Mouse (Mus musculus): ENCODE results near the gene Nmb. TPM values are rescaled to one million over a fixed set of nuclear protein-coding genes. Genes with fewer than 3 reads are reported as not detected.

Nmb gene
- polyA plus RNA-seq, 1 experiment, result 2.1 TPM

GRCm38 (mm10) chr7:80875727-80876126 is 29.1 kb downstream of the Nmb start:
- no peak for TF ChIP-seq GATA1 (IDR thresholded peaks at IDR 0.05; ENCODE audit: low read length)

DNA sequence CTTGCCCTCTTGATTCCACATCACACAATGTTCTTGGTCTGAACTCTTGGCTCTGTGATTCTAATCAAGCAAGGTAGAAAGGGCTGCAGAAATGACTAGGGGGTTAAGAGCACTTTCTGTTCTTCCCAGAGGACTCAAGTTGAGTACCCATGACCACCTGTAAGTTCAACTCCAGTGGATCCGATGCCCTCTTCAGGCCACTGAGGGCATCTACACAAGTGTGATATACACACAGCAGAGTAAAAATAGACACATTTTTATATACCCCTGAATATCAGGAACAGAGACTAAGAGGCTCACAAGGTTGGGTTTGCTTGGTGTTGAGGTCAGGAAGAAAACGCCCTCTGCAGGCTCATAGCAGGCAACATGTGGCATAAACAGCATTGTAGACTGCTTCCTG is 31.2 kb downstream of the Nmb start:
- no peak for TF ChIP-seq GATA1 (IDR thresholded peaks at IDR 0.05; ENCODE audit: low read length)

DNA sequence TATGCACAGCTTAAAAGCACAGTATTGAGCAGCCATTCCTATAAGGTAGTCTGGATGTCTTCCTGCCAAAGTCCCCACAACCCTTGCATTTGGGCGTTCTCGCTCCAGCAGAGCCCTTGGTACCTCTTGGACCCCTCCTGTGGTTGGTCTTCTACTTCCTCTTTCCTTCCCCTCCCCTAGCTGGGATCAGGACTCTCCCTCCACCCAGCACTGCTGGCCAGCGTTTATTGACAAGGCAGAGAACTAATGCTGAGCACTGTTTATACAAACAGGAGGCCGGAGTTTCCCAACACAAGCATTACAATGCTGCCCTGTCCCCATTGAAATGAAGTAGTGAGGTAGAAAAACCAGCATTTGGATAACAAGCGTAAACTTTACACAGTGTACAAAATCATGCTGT is 31.8 kb downstream of the Nmb start:
- no peak for TF ChIP-seq GATA1 (IDR thresholded peaks at IDR 0.05; ENCODE audit: low read length)

- no peak for TF ChIP-seq GATA1 (IDR thresholded peaks at IDR 0.05; ENCODE audit: low read length)
Measured at GRCm38 (mm10) chr7:80868686-80869085, 36.2 kb downstream of the Nmb start.

DNA sequence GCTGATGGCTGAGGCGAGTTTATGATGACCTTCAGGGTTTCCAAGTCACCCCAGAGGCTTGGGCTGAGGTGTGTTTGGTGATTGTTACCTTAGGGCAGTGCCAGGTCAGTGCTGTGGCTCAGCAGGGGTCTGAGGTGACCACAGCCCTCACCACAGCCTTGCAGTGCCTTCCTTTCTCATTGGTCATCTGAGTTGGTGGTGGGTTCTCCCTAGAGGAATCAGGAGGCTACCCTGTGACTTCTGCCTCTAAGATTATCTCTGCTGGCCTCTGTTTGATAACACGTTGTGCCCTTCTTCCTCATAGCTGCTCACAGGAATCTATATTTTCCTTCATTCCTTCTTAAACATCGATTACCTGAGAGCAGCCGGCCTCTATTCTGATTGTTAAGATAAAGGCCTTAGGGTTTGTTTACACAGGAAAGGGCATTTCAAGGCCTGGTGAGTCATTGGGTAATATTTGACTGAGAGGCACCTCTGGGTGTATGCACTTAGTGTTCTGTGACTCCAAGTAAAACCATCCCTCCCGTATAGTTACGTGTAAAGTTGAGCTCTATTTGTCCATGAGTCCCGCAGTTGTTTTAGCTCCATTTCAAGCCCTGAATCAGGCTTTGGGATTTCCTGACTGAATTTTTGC is 38.2 kb downstream of the Nmb start:
- no peak for TF ChIP-seq GATA1 (IDR thresholded peaks at IDR 0.05; ENCODE audit: low read length)

GRCm38 (mm10) chr7:80865521-80865920 is 39.4 kb downstream of the Nmb start:
- no peak for TF ChIP-seq GATA1 (IDR thresholded peaks at IDR 0.05; ENCODE audit: low read length)

DNA sequence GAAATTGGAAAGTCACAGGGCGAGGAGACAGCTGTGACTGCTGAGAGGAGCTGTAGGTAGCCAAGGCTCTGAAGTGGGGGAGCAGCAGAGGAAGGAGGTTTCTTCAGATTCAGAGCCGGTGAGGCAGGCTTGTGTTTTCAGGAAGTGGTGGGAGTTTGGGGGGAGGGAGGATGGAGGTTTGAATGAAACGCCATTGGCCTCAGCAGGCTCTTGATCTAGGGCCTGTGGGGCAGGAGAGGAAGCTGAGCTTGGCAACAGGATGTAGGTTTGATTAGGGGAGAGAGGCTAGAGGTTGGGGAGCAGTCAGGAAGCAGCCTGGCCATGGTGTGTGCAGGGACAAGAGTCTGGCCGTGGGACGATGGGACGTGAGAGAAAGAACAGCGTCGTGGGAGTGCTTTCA is 40.0 kb downstream of the Nmb start:
- no peak for TF ChIP-seq GATA1 (IDR thresholded peaks at IDR 0.05; ENCODE audit: low read length)

DNA sequence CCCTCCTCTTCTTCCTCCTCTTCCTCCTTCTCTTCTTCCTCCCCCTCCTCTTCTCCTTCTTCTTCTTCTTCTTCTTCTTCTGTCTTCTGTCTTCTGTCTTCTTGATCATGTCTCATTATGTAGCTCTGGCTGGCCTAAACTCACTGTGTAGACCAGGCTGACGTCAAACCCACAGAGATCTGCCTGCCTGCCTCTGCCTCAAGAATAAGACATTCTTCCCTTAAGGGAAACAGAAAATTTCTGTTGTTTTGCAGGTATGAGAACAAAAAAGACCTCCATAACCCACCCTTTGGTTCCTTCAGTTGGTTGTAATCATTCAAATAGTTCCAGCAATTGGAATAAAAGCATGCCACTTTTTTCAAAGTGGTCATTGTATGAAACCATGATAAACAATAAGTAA is 40.7 kb downstream of the Nmb start:
- TF ChIP-seq GATA1 (IDR thresholded peaks at IDR 0.05; ENCODE audit: low read length), result no peak

DNA sequence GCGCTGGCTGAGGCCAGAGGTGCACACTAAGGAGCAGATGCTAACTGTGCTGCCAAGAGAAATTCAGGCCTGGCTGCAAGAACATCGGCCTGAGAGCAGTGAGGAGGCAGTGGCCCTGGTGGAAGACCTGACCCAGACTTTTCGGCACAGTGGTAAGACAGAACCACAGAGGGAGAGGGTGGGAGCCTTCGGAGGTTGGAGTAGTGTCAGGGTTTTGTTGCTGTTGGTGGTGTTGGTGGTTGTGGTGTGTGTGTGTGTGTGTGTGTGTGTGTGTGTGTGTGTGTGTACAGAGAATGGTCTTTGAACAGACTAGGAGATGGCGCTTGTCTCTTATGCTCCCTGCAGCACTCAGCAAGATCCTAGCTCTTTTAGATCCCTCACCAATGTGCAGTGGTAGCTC is 41.4 kb downstream of the Nmb start:
- no peak for TF ChIP-seq GATA1 (IDR thresholded peaks at IDR 0.05; ENCODE audit: low read length)

GRCm38 (mm10) chr7:80862475-80862874 is 42.4 kb downstream of the Nmb start:
- TF ChIP-seq GATA1 (IDR thresholded peaks at IDR 0.05; ENCODE audit: low read length), result no peak

DNA sequence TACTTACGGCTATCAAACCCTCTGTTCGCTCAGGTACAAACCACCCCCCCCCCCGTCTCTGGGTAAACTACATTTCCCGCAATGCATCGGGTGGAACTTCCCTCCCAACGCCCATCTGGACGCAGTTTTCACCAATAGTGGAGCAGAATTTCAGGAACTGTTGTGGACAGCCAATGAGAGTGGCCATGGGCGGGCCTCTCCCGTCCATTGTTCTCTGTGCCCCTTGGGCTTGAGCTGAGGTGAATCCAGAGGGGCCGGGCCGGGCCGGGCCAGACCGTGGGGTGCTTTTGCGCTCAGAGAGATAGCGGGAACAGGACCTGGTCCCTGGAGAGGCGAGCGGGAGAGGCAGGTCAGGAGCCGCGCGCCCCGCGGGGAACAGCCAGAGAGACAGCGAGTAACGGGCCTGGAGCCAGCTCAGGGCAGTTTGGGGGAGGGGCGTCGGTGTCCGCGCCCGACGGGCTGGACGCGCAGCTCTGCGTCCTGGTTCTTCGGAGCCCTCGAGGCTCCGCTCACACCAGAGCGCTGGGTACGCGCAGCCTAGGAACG is 44.1 kb downstream of the Nmb start, which contains the start of gene Zscan2:
Gene Zscan2 (plus strand): TSS at position 192 of the 546 bp plus-strand sequence.
- no peak for TF ChIP-seq GATA1 (IDR thresholded peaks at IDR 0.05; ENCODE audit: low read length)

DNA sequence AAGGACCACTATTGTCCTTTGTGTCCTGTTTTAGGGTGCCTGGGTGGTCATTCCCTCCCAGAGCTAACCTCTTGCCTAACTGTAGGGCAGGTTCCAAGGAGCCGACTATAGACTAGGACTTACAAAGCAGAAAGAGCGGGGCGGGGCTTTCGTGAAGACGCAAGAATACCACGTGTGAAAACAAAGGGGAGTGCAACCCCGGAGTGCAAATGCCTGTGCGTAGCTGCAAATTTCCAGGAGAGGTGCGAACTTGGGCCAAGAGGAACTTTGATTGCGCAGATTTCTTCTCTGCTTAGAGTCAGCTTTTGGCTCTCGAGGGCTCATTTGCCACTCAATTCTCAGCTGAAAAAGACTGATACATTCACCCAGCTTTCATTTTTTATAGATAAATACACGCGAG is 44.6 kb downstream of the Nmb start:
- TF ChIP-seq GATA1 (IDR thresholded peaks at IDR 0.05; ENCODE audit: low read length), result no peak

- TF ChIP-seq GATA1 (IDR thresholded peaks at IDR 0.05; ENCODE audit: low read length), result no peak
Measured at GRCm38 (mm10) chr7:80857181-80857580, 47.7 kb downstream of the Nmb start.

DNA sequence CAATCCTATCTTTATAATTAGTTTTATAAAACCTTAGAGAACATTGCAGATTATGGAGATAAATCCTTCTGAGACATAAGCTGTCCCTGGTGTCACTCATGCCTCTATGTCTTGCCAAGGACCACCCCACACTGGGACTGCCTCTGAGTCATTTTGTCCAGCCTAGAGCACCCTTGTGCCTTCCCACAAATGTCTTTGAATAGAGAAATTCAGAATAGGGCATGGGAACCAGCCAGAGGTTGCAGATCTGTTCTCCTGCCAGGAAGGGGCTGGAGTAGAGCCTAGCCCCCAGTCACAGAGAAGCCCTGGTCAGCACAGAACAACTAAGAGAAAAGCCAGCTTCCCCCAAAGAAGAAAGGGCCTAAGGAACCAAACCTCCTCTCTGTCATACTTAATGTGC is 49.6 kb downstream of the Nmb start:
- TF ChIP-seq GATA1 (IDR thresholded peaks at IDR 0.05; ENCODE audit: low read length), result no peak

DNA sequence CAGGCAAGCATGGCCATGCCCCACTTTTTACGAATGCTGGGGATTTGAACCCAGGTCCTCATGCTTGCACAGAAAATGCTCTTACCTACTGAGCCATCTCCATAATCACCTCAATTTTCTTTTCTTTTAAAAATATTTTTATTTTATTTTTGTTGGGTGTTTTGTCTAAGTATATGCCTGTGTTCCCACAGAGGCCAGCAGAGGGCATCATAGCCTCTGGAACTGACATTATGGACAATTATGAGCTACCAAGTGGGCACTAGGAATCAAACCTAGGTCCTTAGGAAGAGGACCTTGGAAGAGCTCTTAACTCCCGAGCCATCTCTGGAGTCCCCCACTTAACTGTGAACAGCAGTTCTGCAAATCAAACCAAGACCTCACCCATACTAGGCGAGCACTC is 51.7 kb downstream of the Nmb start:
- no peak for TF ChIP-seq GATA1 (IDR thresholded peaks at IDR 0.05; ENCODE audit: low read length)

Other genes starting within 250 kb of the Nmb start
- gene Crtc3, start 216.2 kb downstream of the Nmb start, polyA plus RNA-seq (2012), result 43.6 and 57.2 TPM in 2 replicates
- gene Iqgap1, start 79.1 kb downstream of the Nmb start, polyA plus RNA-seq (2012), result 12.6 and 12.7 TPM in 2 replicates
- gene Zscan2, start 44.2 kb downstream of the Nmb start, polyA plus RNA-seq (2012), result 3.0 and 3.6 TPM in 2 replicates
- 20.3 and 30.1 TPM in 2 replicates for gene Wdr73, start 3.8 kb downstream of the Nmb start, polyA plus RNA-seq (2012)
- 9.4 and 10.9 TPM in 2 replicates for gene Sec11a, start 42.7 kb upstream of the Nmb start, polyA plus RNA-seq (2012)
- gene Zfp592, start 88.6 kb upstream of the Nmb start, polyA plus RNA-seq (2012), result 65.8 and 78.9 TPM in 2 replicates
- gene Alpk3, start 152.5 kb upstream of the Nmb start, polyA plus RNA-seq (2012), result 1.5 and 1.9 TPM in 2 replicates
- not detected in 2 replicates for gene Slc28a1, start 209.7 kb upstream of the Nmb start, polyA plus RNA-seq (2012)